Mouse (Mus musculus) bone marrow macrophage, adult 2 months (primary cell): ENCODE measurements around the gene Cdc14a.

Experiments
- CTCF ChIP-seq: IDR thresholded peaks from 2 replicates; pipeline ENCODE4 v1.5.1; 2012; ENCODE audit warnings: low read depth, mild to moderate bottlenecking, low read length, moderate library complexity
- POLR2A ChIP-seq: IDR thresholded peaks from 2 replicates; pipeline ENCODE4 v1.6.1; 2012; ENCODE audit warnings: mild to moderate bottlenecking, low read depth, low read length, borderline replicate concordance

GRCm38 (mm10) chr3:116386342-116386741 is 37.5 kb downstream of the Cdc14a start:
- TF ChIP-seq CTCF (no peak), POLR2A (no peak)
